Mouse (Mus musculus): ENCODE results near the gene Slc17a8. TPM values are rescaled to one million over a fixed set of nuclear protein-coding genes. Genes with fewer than 3 reads are reported as not detected.

Gene Slc17a8
- polyA plus RNA-seq, 1 experiment from 2014 or later: 0.10 TPM

Other genes with a start within 250 kb of the Slc17a8 start
- gene Gas2l3, start 177.3 kb downstream of the Slc17a8 start, polyA plus RNA-seq (2016; fragmentation: Nextera tagmentation; extraction: Ambion mirVana): 15.3 and 17.0 TPM in 2 replicates
- gene Nr1h4, start 87.7 kb downstream of the Slc17a8 start, polyA plus RNA-seq (2016; fragmentation: Nextera tagmentation; extraction: Ambion mirVana): not detected in 2 replicates
- gene Scyl2, start 65.0 kb upstream of the Slc17a8 start, polyA plus RNA-seq (2016; fragmentation: Nextera tagmentation; extraction: Ambion mirVana): 9.0 and 10.8 TPM in 2 replicates
- gene Actr6, start 111.0 kb upstream of the Slc17a8 start, polyA plus RNA-seq (2016; fragmentation: Nextera tagmentation; extraction: Ambion mirVana): 40.9 and 44.5 TPM in 2 replicates
- 26.2 and 27.3 TPM in 2 replicates for gene Uhrf1bp1l, start 123.7 kb upstream of the Slc17a8 start, polyA plus RNA-seq (2016; fragmentation: Nextera tagmentation; extraction: Ambion mirVana)

Data from embryonic facial prominence, embryonic 12.5 days (tissue).